Mouse (Mus musculus) liver, adult 2 months (tissue): Measurements from ENCODE around the gene Poll.

ENCODE experiments used
- CTCF ChIP-seq: fragments of 200-500 bp; IDR thresholded peaks from 2 replicates; pipeline ENCODE4 v1.5.1; 2011; ENCODE audit warnings: low read depth, low read length, control low read depth
- POLR2A ChIP-seq: fragments of 200-500 bp; IDR thresholded peaks from 2 replicates; pipeline ENCODE4 v1.6.1; 2011; ENCODE audit warnings: low read length, control low read depth; ENCODE audit not compliant: insufficient read depth; ENCODE audit errors: extremely low read depth

DNA sequence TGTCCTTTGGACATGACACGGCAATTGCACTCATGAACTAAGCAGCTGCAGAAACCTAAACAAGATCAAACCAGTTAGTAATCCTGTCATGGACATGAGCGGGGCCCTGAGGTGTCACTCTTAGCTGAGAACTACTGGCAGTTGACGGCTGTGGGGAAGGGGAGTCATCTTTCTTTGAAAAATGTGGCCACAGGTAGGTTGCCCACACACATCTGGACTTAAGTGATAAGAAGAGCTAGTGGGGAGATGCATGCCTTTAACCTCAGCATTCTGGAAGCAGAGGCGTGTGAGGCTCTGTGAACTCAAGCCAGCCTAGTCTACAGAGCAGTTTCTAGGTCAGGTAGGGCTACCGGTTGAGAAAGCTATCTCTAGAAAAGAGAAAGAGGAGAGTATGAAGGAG lies 42.3 kb upstream of the Poll start:
- TF ChIP-seq CTCF: no peak
- TF ChIP-seq POLR2A: no peak
